Mouse (Mus musculus) G1E (cell line): ENCODE measurements around the gene Pter. TPM values are rescaled to one million over a fixed set of nuclear protein-coding genes. Genes with fewer than 3 reads are reported as not detected.

Experiments used
- ATAC-seq: 2 replicates; pipeline ENCODE4 v1.8.0; 2016; ENCODE audit warnings: mild to moderate bottlenecking; ENCODE audit not compliant: insufficient number of reproducible peaks, poor library complexity, low FRiP score, severe bottlenecking; ENCODE audit errors: extremely low read depth
- DNase-seq: peaks from one replicate; pipeline ENCODE4 v3.0.0; 2012; ENCODE audit warnings: low spot score
- H3K27me3 ChIP-seq: 2 replicates; pipeline ENCODE4 v1.6.1; 2012; ENCODE audit warnings: mild to moderate bottlenecking, low read length, inconsistent platforms; ENCODE audit not compliant: insufficient read depth
- H3K36me3 ChIP-seq: replicated peaks from 2 replicates; pipeline ENCODE3; 2012; ENCODE audit warnings: mild to moderate bottlenecking, inconsistent platforms
- H3K4me1 ChIP-seq: 2 replicates; pipeline ENCODE4 v1.6.1; 2012; ENCODE audit warnings: low read depth, low read length, inconsistent platforms, mixed read lengths; ENCODE audit not compliant: insufficient read depth
- H3K4me3 ChIP-seq: 2 replicates; pipeline ENCODE4 v1.5.1; 2012; ENCODE audit warnings: low read depth, mild to moderate bottlenecking, inconsistent platforms, low read length, moderate library complexity, mixed read lengths
- H3K9me3 ChIP-seq: replicated peaks from 2 replicates; pipeline ENCODE4 v1.6.1; 2012; ENCODE audit warnings: inconsistent platforms
- CTCF ChIP-seq: IDR thresholded peaks from 2 replicates; pipeline ENCODE4 v1.5.1; 2012; ENCODE audit warnings: low read depth, low read length, inconsistent platforms, mixed read lengths
- GATA1 ChIP-seq: IDR thresholded peaks from 2 replicates; pipeline ENCODE4 v1.6.1; 2012; ENCODE audit warnings: borderline replicate concordance, low read length, inconsistent platforms, mixed read lengths
- GATA2 ChIP-seq: IDR thresholded peaks from 2 replicates; pipeline ENCODE4 v1.6.1; 2012; ENCODE audit warnings: low read depth, low read length, inconsistent platforms, borderline replicate concordance
- POLR2AphosphoS5 ChIP-seq: IDR thresholded peaks from 2 replicates; pipeline ENCODE4 v1.6.1; 2012; ENCODE audit warnings: low read depth, low read length, inconsistent platforms; ENCODE audit not compliant: insufficient replicate concordance
- TAL1 ChIP-seq: conservative IDR thresholded peaks from 2 replicates; pipeline ENCODE4 v1.6.1; 2012; ENCODE audit warnings: low read depth, low read length, inconsistent platforms, mixed read lengths
- polyA plus RNA-seq: library from polyadenylated mRNA; stranded (reverse); fragments of >175 nt; gene quantifications from 2 replicates; pipeline ENCODE4 v1.2.3, GENCODE M21; 2012
- total RNA-seq, 2 experiments: library from RNA; stranded (forward) in 1 of 2; stranded (reverse) in 1 of 2; fragments of 200-1000 nt in 1 of 2; fragments of >200 nt in 1 of 2; fragmentation: Nextera tagmentation in 1 of 2; gene quantifications; 2 replicates each; pipeline ENCODE4 v1.2.3; 2014 to 2017

Pter gene
- total and polyA plus RNA-seq, 3 experiments, result 1.9 to 12.7 (median 6.2) TPM

DNA sequence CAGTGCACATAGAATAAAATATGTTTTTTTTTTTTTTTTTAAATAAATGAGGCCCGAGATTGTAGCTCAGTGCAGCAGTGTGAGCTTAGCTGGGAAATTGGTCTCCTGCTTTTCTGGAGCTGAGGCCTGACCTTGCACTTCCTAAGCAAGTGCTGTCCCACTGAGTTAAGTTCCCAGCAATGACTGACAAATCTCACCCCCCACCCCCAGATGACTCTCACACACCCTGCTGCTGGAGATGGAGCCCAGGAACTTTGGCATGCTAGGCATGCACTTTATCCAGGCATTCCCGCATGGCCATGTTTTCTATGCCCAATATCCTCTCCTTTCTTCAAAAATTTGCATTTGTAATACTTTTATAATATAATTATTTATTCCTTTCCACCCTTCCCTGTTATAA, 14.8 kb downstream of the Pter start:
- no peaks in the 10 kb centered on the region for H3K9me3 ChIP-seq
- no peaks in the 10 kb centered on the region for H3K27me3 ChIP-seq
- no peak for TF ChIP-seq TAL1
- H3K4me1 ChIP-seq, result no peaks in the 10 kb centered on the region
- DNase-seq, result no peak
- no peaks in the 10 kb centered on the region for H3K36me3 ChIP-seq
- no peak overlapping the region for H3K4me3 ChIP-seq
- no peak for ATAC-seq

DNA sequence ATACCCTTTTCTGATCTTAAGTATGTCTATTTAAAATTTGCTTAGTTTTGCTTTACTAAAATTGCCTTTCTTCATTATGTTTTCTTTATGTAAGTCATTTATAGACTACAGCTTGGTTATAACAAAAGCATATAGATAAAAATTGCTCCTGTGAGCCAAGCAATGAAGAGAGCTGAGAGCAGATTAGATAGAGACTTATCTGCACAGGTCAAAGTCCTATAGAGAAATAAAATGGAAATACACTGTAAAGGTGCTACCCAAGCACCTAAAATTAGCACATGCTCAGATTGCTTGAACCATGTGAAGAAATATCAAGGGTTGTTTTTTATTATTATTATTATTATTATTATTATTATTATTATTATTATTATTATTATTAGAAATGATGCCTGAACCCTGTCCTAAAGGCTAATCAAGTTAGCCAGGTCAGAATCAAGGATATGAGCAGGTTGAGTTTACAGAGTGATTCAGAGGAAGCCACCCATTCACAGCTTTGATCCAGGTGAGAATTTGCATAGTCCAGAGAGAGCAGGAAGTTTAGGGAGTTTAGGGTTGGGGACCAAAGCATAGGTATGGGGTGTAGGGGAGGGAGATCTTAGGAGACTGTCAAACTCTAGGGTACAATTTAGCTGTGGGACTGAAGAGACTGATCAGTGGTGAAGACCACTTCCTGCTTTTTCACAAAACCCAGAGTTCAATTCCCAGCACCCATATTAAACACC, 33.0 kb downstream of the Pter start:
- no peaks in the 10 kb centered on the region for H3K9me3 ChIP-seq

DNA sequence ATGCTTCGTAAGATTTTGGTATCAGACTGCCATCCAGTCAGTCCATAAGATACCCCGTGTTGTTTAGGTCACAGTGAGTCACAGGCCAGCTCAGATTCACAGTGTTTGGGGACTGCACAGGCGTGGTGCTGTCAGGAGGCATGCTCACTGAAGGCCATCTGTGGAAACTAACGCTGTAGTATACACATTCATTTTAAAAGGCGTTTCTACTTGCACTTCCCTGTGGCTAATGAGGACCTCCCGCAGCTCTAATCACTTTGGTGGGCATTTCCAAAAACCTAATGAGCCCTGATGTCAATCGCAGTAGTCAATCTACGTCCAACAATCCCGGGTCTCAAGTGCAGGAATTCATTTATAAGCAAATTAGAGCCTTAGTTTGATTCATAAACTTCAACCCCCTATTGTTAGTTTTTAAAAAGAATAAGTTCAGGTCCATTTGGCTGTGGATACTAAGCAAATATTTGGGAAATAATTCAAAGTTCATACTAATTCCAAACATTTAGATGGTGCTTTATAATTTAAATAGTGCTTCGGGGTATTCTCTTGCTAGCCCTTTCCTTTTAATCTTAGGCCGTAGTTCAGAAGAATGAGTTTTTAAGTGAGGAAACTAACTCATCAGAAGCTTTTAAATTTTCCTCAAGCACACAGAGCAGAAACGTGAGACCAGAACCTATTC, 46.3 kb downstream of the Pter start:
- DNase-seq (no peak), ATAC-seq (no peak)
- H3K4me3 ChIP-seq, result no peak overlapping the region
- no peaks in the 10 kb centered on the region for H3K36me3 ChIP-seq
- no peaks in the 10 kb centered on the region for H3K9me3 ChIP-seq
- no peak for TF ChIP-seq GATA2
- TF ChIP-seq GATA1, result no peak
- TF ChIP-seq POLR2AphosphoS5, result no peak
- no peak for TF ChIP-seq TAL1
- no peak for TF ChIP-seq CTCF
- H3K4me1 ChIP-seq, result no peaks in the 10 kb centered on the region
- no peaks in the 10 kb centered on the region for H3K27me3 ChIP-seq

More for the DNA sequence above, 33.0 kb downstream of the Pter start:
- Histone ChIP-seq H3K27me3 (no peaks in the 10 kb centered on the region), H3K4me3 (no peak overlapping the region), H3K4me1 (no peaks in the 10 kb centered on the region), H3K36me3 (no peaks in the 10 kb centered on the region)
- DNase-seq, result no peak
- TF ChIP-seq GATA2 (no peak), POLR2AphosphoS5 (no peak), TAL1 (no peak), GATA1 (no peak), CTCF (no peak)
- ATAC-seq, result no peak

DNA sequence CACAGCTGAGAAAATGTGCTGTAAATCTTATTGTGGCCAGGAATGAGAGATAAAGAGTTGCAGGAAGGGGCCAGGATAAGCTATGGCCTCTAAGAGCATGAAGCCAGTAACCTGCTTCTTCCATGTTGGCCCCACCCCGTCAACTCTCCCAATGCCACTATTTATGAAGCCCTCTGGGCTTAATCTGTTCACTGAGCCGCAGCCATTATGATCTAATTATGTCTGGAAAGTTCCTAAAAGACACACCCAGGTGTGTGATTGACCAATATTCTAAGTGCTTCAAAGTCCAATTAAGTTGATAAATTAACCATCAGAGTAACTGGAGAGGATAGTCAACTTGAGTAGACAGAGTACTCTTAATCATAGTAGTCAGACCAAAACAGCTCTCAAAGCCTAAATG, 49.9 kb downstream of the Pter start:
- ATAC-seq (no peak), DNase-seq (no peak)
- H3K4me1 ChIP-seq, result no peaks in the 10 kb centered on the region
- no peaks in the 10 kb centered on the region for H3K9me3 ChIP-seq
- no peak for TF ChIP-seq POLR2AphosphoS5
- no peak for TF ChIP-seq GATA1
- no peak for TF ChIP-seq CTCF
- TF ChIP-seq TAL1, result no peak
- TF ChIP-seq GATA2, result no peak
- no peak overlapping the region for H3K4me3 ChIP-seq
- no peaks in the 10 kb centered on the region for H3K27me3 ChIP-seq
- H3K36me3 ChIP-seq, result no peaks in the 10 kb centered on the region

DNA sequence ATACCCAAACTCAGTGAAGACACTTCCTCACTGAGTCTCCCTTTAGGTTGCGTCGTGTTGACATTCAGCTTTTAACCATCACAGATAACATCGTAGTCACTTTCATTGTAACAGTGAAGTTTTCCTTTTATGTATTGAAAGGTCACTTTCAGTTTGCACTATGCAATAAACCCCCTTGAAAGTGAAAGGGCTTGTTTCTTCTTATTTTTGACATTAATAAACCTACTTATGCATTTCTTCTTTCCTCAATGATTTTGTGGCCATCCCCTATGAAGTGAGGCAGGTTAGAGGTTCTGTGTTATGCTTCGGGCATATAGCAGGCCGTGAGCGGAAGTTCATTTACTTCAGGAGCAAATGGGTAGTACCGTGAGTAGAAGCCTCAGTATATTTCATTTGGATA, 53.5 kb downstream of the Pter start:
- no peak for ATAC-seq

DNA sequence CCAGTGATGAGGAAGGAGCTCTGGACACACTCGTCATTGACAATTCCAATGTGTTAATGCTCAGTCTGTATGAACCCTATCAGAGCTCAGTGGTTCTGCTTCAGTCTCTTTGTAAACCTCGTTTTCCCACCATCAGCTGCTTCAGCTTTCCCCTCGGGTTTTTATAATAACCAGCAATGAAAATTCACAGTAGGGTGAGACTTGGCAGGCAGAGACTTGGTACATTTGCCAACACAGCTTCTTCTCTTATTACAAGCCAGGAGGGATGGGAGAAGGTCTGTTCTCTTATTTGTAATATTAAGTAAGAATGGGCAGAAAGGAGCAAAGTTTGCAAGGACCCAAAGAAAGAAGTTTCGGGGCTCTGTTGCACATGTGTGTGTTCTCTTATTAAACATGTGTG, 54.9 kb downstream of the Pter start:
- Histone ChIP-seq H3K36me3 (peaks cover 3% of the 10 kb centered on the region), H3K4me3 (no peak overlapping the region), H3K9me3 (no peaks in the 10 kb centered on the region), H3K27me3 (no peaks in the 10 kb centered on the region), H3K4me1 (no peaks in the 10 kb centered on the region)
- ATAC-seq, result no peak
- DNase-seq, result no peak
- TF ChIP-seq GATA1, result no peak
- TF ChIP-seq TAL1, result no peak
- TF ChIP-seq GATA2, result no peak
- TF ChIP-seq POLR2AphosphoS5, result no peak
- no peak for TF ChIP-seq CTCF

More for the DNA sequence above, 53.5 kb downstream of the Pter start:
- Histone ChIP-seq H3K4me3 (no peak overlapping the region), H3K4me1 (no peaks in the 10 kb centered on the region), H3K36me3 (peaks cover 3% of the 10 kb centered on the region), H3K27me3 (no peaks in the 10 kb centered on the region), H3K9me3 (no peaks in the 10 kb centered on the region)
- DNase-seq, result no peak
- TF ChIP-seq CTCF (no peak), TAL1 (no peak), GATA1 (no peak), GATA2 (no peak), POLR2AphosphoS5 (no peak)
